Mouse (Mus musculus) c-Kit-negative CD71-positive TER-119-positive erythroid progenitor cells, embryonic 14.5 days (primary cell): ENCODE results near the gene Mad2l2.

Experiments used
- DNase-seq: peaks from one replicate; pipeline ENCODE4 v3.0.0-alpha.2; 2013; ENCODE audit warnings: low read depth, low spot score

Gene Mad2l2

GRCm38 (mm10) chr4:148130133-148130532, at the start of gene Mad2l2:
Mad2l2 (plus strand) TSS chr4:148130384.
- DNase-seq = no peak

GRCm38 (mm10) chr4:148080597-148080973, 49.6 kb upstream of the Mad2l2 start:
- DNase-seq = no peak

- DNase-seq = no peak
Measured at GRCm38 (mm10) chr4:148081201-148081600, 49.0 kb upstream of the Mad2l2 start.

GRCm38 (mm10) chr4:148082257-148083044, 47.7 kb upstream of the Mad2l2 start:
- DNase-seq = peak; percentile 52

- no peak for DNase-seq
Measured at GRCm38 (mm10) chr4:148083176-148083899, 46.8 kb upstream of the Mad2l2 start.

- no peak for DNase-seq
Measured at GRCm38 (mm10) chr4:148084261-148084714, 45.9 kb upstream of the Mad2l2 start.

GRCm38 (mm10) chr4:148085131-148085906, 44.9 kb upstream of the Mad2l2 start:
- no peak for DNase-seq

GRCm38 (mm10) chr4:148085907-148086305, 44.3 kb upstream of the Mad2l2 start:
- DNase-seq = no peak

- no peak for DNase-seq
Measured at GRCm38 (mm10) chr4:148087091-148087906, 42.9 kb upstream of the Mad2l2 start.

- peak; percentile 65 for DNase-seq
Measured at GRCm38 (mm10) chr4:148087907-148088527, 42.2 kb upstream of the Mad2l2 start, which contains the start of gene Agtrap. Agtrap (minus strand) TSS chr4:148088031.

GRCm38 (mm10) chr4:148089166-148089565, 41.0 kb upstream of the Mad2l2 start:
- no peak for DNase-seq

- no peak for DNase-seq
Measured at GRCm38 (mm10) chr4:148091181-148091580, 39.0 kb upstream of the Mad2l2 start.

- no peak for DNase-seq
Measured at GRCm38 (mm10) chr4:148092551-148093271, 37.5 kb upstream of the Mad2l2 start.

GRCm38 (mm10) chr4:148094161-148094560, 36.0 kb upstream of the Mad2l2 start:
- no peak for DNase-seq

GRCm38 (mm10) chr4:148095081-148095480, 35.1 kb upstream of the Mad2l2 start:
- no peak for DNase-seq

- no peak for DNase-seq
Measured at GRCm38 (mm10) chr4:148097936-148098335, 32.2 kb upstream of the Mad2l2 start.

- no peak for DNase-seq
Measured at GRCm38 (mm10) chr4:148098666-148099065, 31.5 kb upstream of the Mad2l2 start.

- no peak for DNase-seq
Measured at GRCm38 (mm10) chr4:148101801-148102527, 28.2 kb upstream of the Mad2l2 start.

GRCm38 (mm10) chr4:148104146-148104545, 26.0 kb upstream of the Mad2l2 start:
- no peak for DNase-seq
